ENCODE assay signal across 8 mouse cellular contexts in genomic region chr16:33686056-33686455, GRCm38 (mm10). TPM values are rescaled to one million over a fixed set of nuclear protein-coding genes. Genes with fewer than 3 reads are reported as not detected.
DNase-seq lines count a peak whose midpoint lies in the region; ATAC-seq lines count a peak whose summit lies in the region.

No protein-coding gene starts in this region.

- H3K4me3 ChIP-seq in heart, embryonic 15.5 days, result peak overlapping the region; percentile 85
- H3K4me3 ChIP-seq in embryonic facial prominence, embryonic 10.5 days, result peak overlapping the region; percentile 80
- H3K4me3 ChIP-seq in hindbrain, embryonic 14.5 days (replicated peaks; ENCODE audit: low read length), result peak overlapping the region; percentile 75
- peak overlapping the region; percentile 77 for H3K4me3 ChIP-seq in midbrain, embryonic 14.5 days (replicated peaks; ENCODE audit: low read depth, low read length)

- 62% methylated on average over 1 of the region's 1 CpGs for WGBS in heart, embryonic 15.5 days
- 82% methylated on average over 1 of the region's 1 CpGs for WGBS in embryonic facial prominence, embryonic 10.5 days
- 83% methylated on average over 1 of the region's 1 CpGs for WGBS in hindbrain, embryonic 14.5 days
- 61% methylated on average over 1 of the region's 1 CpGs for WGBS in midbrain, embryonic 14.5 days

- H3K9ac ChIP-seq in heart, embryonic 15.5 days, result peak overlapping the region; percentile 93
- H3K9ac ChIP-seq in hindbrain, embryonic 14.5 days, result peak overlapping the region; percentile 86; the same call in 1 of the 2 replicates
- peak overlapping the region; percentile 84; the same call in 1 of the 2 replicates for H3K9ac ChIP-seq in midbrain, embryonic 14.5 days (replicated peaks; ENCODE audit: low read length)

- DNase-seq in heart, postnatal 25 days (ENCODE audit: low spot score), result no peak
- no peak for DNase-seq in embryonic facial prominence, embryonic 10.5 days (ENCODE audit: low spot score)
- DNase-seq in hindbrain, embryonic 14.5 days (ENCODE audit: low spot score), result no peak
- DNase-seq in midbrain, embryonic 14.5 days, result no peak
- no peak for DNase-seq in right cerebral cortex, adult 18-20 months
- no peak for DNase-seq in right cerebral cortex, postnatal 4 days

- peaks cover 56% of the 10 kb centered on the region for H3K4me1 ChIP-seq in heart, embryonic 15.5 days (replicated peaks)
- H3K4me1 ChIP-seq in embryonic facial prominence, embryonic 10.5 days, result peaks cover 61% of the 10 kb centered on the region
- peaks cover 10% of the 10 kb centered on the region; the same call in 1 of the 2 replicates for H3K4me1 ChIP-seq in hindbrain, embryonic 14.5 days (replicated peaks; ENCODE audit: control insufficient read depth, insufficient read depth, low read length)
- H3K4me1 ChIP-seq in midbrain, embryonic 14.5 days (ENCODE audit: control insufficient read depth, insufficient read depth, low read length), result peaks cover 23% of the 10 kb centered on the region

- H3K27me3 ChIP-seq in heart, embryonic 15.5 days, result no peaks in the 10 kb centered on the region
- no peaks in the 10 kb centered on the region for H3K27me3 ChIP-seq in embryonic facial prominence, embryonic 10.5 days (replicated peaks; ENCODE audit: low read depth, poor library complexity, severe bottlenecking)
- no peaks in the 10 kb centered on the region for H3K27me3 ChIP-seq in hindbrain, embryonic 14.5 days (ENCODE audit: control insufficient read depth, insufficient read depth, low read length)
- H3K27me3 ChIP-seq in midbrain, embryonic 14.5 days (ENCODE audit: control insufficient read depth, insufficient read depth, low read length), result no peaks in the 10 kb centered on the region

- intact Hi-C loops in heart, postnatal 25 days (cut with DNase I), result loop anchor here (5.0 kb wide), 2 partner anchors 41 to 124 kb away; no protein-coding TSS in a partner anchor

- ATAC-seq in heart, embryonic 15.5 days (replicated peaks; ENCODE audit: insufficient number of reproducible peaks, insufficient read depth, low FRiP score, low read depth), result no peak
- no peak for ATAC-seq in hindbrain, embryonic 14.5 days (ENCODE audit: low FRiP score)
- no peak for ATAC-seq in midbrain, embryonic 14.5 days (ENCODE audit: low FRiP score, low TSS enrichment)
- no peak for ATAC-seq in megakaryocyte, adult 5-6 weeks (ENCODE audit: poor library complexity, severe bottlenecking)

- no peaks in the 10 kb centered on the region for H3K9me3 ChIP-seq in heart, embryonic 15.5 days (replicated peaks)
- no peaks in the 10 kb centered on the region for H3K9me3 ChIP-seq in embryonic facial prominence, embryonic 10.5 days
- H3K9me3 ChIP-seq in hindbrain, embryonic 14.5 days (ENCODE audit: control insufficient read depth, low read length), result no peaks in the 10 kb centered on the region
- no peaks in the 10 kb centered on the region for H3K9me3 ChIP-seq in midbrain, embryonic 14.5 days (ENCODE audit: control insufficient read depth, low read length)

- peak overlapping the region; percentile 90; the same call in 1 of the 2 replicates for H3K27ac ChIP-seq in heart, embryonic 15.5 days
- H3K27ac ChIP-seq in embryonic facial prominence, embryonic 10.5 days (replicated peaks), result peak overlapping the region; percentile 92
- H3K27ac ChIP-seq in hindbrain, embryonic 14.5 days, result no peak overlapping the region
- H3K27ac ChIP-seq in midbrain, embryonic 14.5 days (replicated peaks; ENCODE audit: low read depth, low read length), result no peak overlapping the region

- peak overlapping the region; percentile 74 for H3K4me2 ChIP-seq in heart, embryonic 15.5 days
- H3K4me2 ChIP-seq in hindbrain, embryonic 14.5 days (replicated peaks), result peak overlapping the region; percentile 96
- peak overlapping the region; percentile 92 for H3K4me2 ChIP-seq in midbrain, embryonic 14.5 days (ENCODE audit: low read length)

- no peaks in the 10 kb centered on the region for H3K36me3 ChIP-seq in heart, embryonic 15.5 days
- peaks cover 3% of the 10 kb centered on the region for H3K36me3 ChIP-seq in embryonic facial prominence, embryonic 10.5 days (replicated peaks)
- no peaks in the 10 kb centered on the region for H3K36me3 ChIP-seq in hindbrain, embryonic 14.5 days (replicated peaks; ENCODE audit: control insufficient read depth, insufficient read depth)
- no peaks in the 10 kb centered on the region for H3K36me3 ChIP-seq in midbrain, embryonic 14.5 days (ENCODE audit: control insufficient read depth, insufficient read depth, low read length)

RNA-seq across cellular contexts. Expression of gene Heg1, which starts 1.9 kb away (rescaled TPM):
- 30.5 and 42.5 TPM in 2 replicates for polyA plus RNA-seq in heart, embryonic 15.5 days (2015; fragmentation: Nextera tagmentation; extraction: Ambion mirVana)
- total RNA-seq in heart, postnatal 25 days (2021), result 100 to 1,000 TPM; 155 to 170 TPM
- 11.8 and 15.0 TPM in 2 replicates for polyA plus RNA-seq in embryonic facial prominence, embryonic 10.5 days (2016; fragmentation: Nextera tagmentation; extraction: Ambion mirVana)
- polyA plus RNA-seq in hindbrain, embryonic 14.5 days (2014; fragmentation: Nextera tagmentation; extraction: Ambion mirVana), result 10.7 and 11.2 TPM in 2 replicates
- polyA plus RNA-seq in midbrain, embryonic 14.5 days (2014; fragmentation: Nextera tagmentation; extraction: Ambion mirVana), result 8.9 and 15.9 TPM in 2 replicates
- total RNA-seq in megakaryocyte, adult 5-6 weeks (2015), result 21.0 and 21.5 TPM in 2 replicates
- 10.7 and 12.0 TPM in 2 replicates for total RNA-seq in megakaryocyte, adult 5-6 weeks (2017)

Comparison
In these comparisons a context has a peak if more than half of its experiments do, and no peak if none do; other contexts are left out.
1. H3K27ac ChIP-seq: peak in heart, embryonic 15.5 days (single experiment) and embryonic facial prominence, embryonic 10.5 days (single experiment); none in hindbrain, embryonic 14.5 days (single experiment) and midbrain, embryonic 14.5 days (single experiment).
2. Peak in every context shown above with its lines, with median percentiles within 50 percentile points of each other: H3K4me2 ChIP-seq, H3K4me3 ChIP-seq and H3K9ac ChIP-seq.